Mouse (Mus musculus) hindbrain, embryonic 16.5 days (tissue): ENCODE measurements around the gene Nrp2. TPM values are rescaled to one million over a fixed set of nuclear protein-coding genes. Genes with fewer than 3 reads are reported as not detected.

Experiments used
- ATAC-seq: fragments of 200-750 bp; cut with Nextera tagmentation; 2 replicates; pipeline ENCODE4 v1.8.0; 2017; ENCODE audit warnings: moderate TSS enrichment, moderate library complexity
- H3K27ac ChIP-seq: fragments of 300-500 bp; sonication (generic); 2 replicates; pipeline ENCODE4 v1.5.1; 2014; ENCODE audit warnings: low read depth, mild to moderate bottlenecking, control low read depth, low read length, moderate library complexity
- H3K27me3 ChIP-seq: fragments of 300-500 bp; sonication (generic); replicated peaks from 2 replicates; pipeline ENCODE4 v1.6.1; 2014; ENCODE audit warnings: low read length; ENCODE audit not compliant: control insufficient read depth, insufficient read depth
- H3K36me3 ChIP-seq: fragments of 300-500 bp; sonication (generic); 2 replicates; pipeline ENCODE4 v1.6.1; 2014; ENCODE audit warnings: mild to moderate bottlenecking, low read length, moderate library complexity, mixed read lengths; ENCODE audit not compliant: control insufficient read depth, insufficient read depth
- H3K4me1 ChIP-seq: fragments of 300-500 bp; sonication (generic); 2 replicates; pipeline ENCODE4 v1.6.1; 2014; ENCODE audit warnings: low read depth, low read length; ENCODE audit not compliant: control insufficient read depth, insufficient read depth
- H3K4me2 ChIP-seq: fragments of 300-500 bp; sonication (generic); 2 replicates; pipeline ENCODE4 v1.6.1; 2014; ENCODE audit warnings: mild to moderate bottlenecking, low read length, control low read depth, moderate library complexity
- H3K4me3 ChIP-seq: fragments of 300-500 bp; sonication (generic); 2 replicates; pipeline ENCODE4 v1.5.1; 2014; ENCODE audit warnings: mild to moderate bottlenecking, low read length, control low read depth, moderate library complexity
- H3K9ac ChIP-seq: fragments of 300-500 bp; sonication (generic); 2 replicates; pipeline ENCODE4 v1.6.1; 2014; ENCODE audit warnings: low read depth, mild to moderate bottlenecking, control low read depth, low read length, moderate library complexity
- H3K9me3 ChIP-seq: fragments of 300-500 bp; sonication (generic); 2 replicates; pipeline ENCODE4 v1.6.1; 2014; ENCODE audit warnings: mild to moderate bottlenecking, low read length, moderate library complexity; ENCODE audit not compliant: control insufficient read depth
- WGBS: fragments of 180-500 bp; shearing (Covaris S2); extraction: QIAGEN DNeasy Blood & Tissue Kit; methylation state at CpG from one replicate; pipeline ENCODE4 v1.1.7; 2014; 5-methylcytosine and 5-hydroxymethylcytosine counted together
- polyA plus RNA-seq: library from polyadenylated mRNA; unstranded; fragments of >200 nt; fragmentation: Nextera tagmentation; extraction: Ambion mirVana; gene quantifications from 2 replicates; pipeline ENCODE4 v1.2.1, GENCODE M21; 2015

Nrp2 gene
- polyA plus RNA-seq, 1 experiment from 2014 or later, result 22.7 TPM

DNA sequence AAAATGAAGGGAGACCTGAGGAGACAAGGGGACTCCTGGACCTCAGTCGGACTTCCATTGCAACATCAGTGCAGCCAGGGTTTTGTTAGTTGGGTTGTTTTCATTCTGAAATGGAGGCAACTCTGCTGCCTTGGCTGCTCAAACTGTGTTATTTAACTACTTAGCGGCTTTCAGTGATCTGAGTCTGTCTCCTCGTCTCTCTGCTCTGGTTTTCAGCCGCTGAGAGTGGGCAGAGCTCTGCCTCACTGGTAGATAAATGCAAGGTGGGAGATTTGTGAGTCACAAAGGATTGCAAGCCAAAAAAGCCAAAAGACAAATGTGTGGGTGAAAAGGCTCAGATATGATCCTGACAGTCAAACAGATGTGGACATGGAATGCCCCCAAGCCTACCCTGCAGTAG is 105.3 kb downstream of the Nrp2 start:
- Histone ChIP-seq H3K9ac (no peak overlapping the region), H3K4me3 (no peak overlapping the region), H3K4me2 (no peak overlapping the region), H3K27me3 (no peaks in the 10 kb centered on the region), H3K36me3 (no peaks in the 10 kb centered on the region), H3K4me1 (no peaks in the 10 kb centered on the region), H3K27ac (no peak overlapping the region), H3K9me3 (no peaks in the 10 kb centered on the region)
- 82% methylated on average over 4 of the region's 4 CpGs for WGBS
- no peak for ATAC-seq

- Histone ChIP-seq H3K27ac (no peak overlapping the region), H3K36me3 (no peaks in the 10 kb centered on the region), H3K4me2 (no peak overlapping the region), H3K9me3 (no peaks in the 10 kb centered on the region), H3K4me1 (no peaks in the 10 kb centered on the region), H3K27me3 (no peaks in the 10 kb centered on the region), H3K4me3 (no peak overlapping the region), H3K9ac (no peak overlapping the region)
- no peak for ATAC-seq
- 75% methylated on average over 8 of the region's 8 CpGs for WGBS
These were observed 106.6 kb downstream of the Nrp2 start for GRCm38 (mm10) chr1:62809601-62810228.

GRCm38 (mm10) chr1:62811141-62811540 is 108.1 kb downstream of the Nrp2 start:
- Histone ChIP-seq H3K27ac (no peak overlapping the region), H3K36me3 (no peaks in the 10 kb centered on the region), H3K9me3 (no peaks in the 10 kb centered on the region), H3K9ac (no peak overlapping the region), H3K4me2 (no peak overlapping the region), H3K4me1 (no peaks in the 10 kb centered on the region), H3K4me3 (no peak overlapping the region), H3K27me3 (no peaks in the 10 kb centered on the region)
- 82% methylated on average over 7 of the region's 7 CpGs for WGBS
- 0 out of 2 replicates have a peak, but pooled peaks have one; percentile 27 for ATAC-seq

GRCm38 (mm10) chr1:62812701-62813684 is 109.9 kb downstream of the Nrp2 start:
- WGBS, result 66% methylated on average over 10 of the region's 10 CpGs
- no peaks in the 10 kb centered on the region for H3K4me1 ChIP-seq

GRCm38 (mm10) chr1:62813938-62814337 is 110.9 kb downstream of the Nrp2 start:
- H3K9ac ChIP-seq, result no peak overlapping the region
- WGBS, result 76% methylated on average over 1 of the region's 1 CpGs
- H3K4me2 ChIP-seq, result no peak overlapping the region

More at GRCm38 (mm10) chr1:62812701-62813684, 109.9 kb downstream of the Nrp2 start:
- H3K9ac ChIP-seq, result no peak overlapping the region
- no peaks in the 10 kb centered on the region for H3K36me3 ChIP-seq
- H3K9me3 ChIP-seq, result no peaks in the 10 kb centered on the region
- no peak overlapping the region for H3K4me3 ChIP-seq
- no peak for ATAC-seq
- H3K27me3 ChIP-seq, result no peaks in the 10 kb centered on the region
- no peak overlapping the region for H3K4me2 ChIP-seq
- H3K27ac ChIP-seq, result no peak overlapping the region

DNA sequence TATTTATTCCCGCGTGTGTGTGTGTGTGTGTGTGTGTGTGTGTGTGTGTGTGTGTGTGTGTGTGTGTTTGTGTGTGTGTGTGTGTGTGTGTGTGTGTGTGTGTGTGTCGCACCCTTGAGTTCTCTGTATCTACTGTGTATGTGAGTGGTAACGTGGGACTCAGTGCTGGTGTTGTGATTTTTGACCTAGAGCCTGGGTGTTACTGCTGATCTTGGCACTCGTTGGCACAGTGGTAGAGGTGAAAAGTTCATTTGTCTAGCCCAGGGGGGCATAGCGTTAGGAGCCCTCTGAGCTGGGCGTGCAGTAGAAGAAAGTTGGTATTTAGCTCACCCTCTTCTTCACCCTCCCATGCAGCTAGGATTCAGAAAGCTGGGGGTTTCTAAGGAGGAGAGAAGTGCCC is 114.5 kb downstream of the Nrp2 start:
- ATAC-seq, result no peak
- Histone ChIP-seq H3K4me1 (no peaks in the 10 kb centered on the region), H3K4me2 (no peak overlapping the region), H3K27me3 (no peaks in the 10 kb centered on the region), H3K4me3 (no peak overlapping the region), H3K27ac (no peak overlapping the region), H3K9me3 (no peaks in the 10 kb centered on the region), H3K9ac (no peak overlapping the region), H3K36me3 (no peaks in the 10 kb centered on the region)
- WGBS, result 79% methylated on average over 7 of the region's 7 CpGs

More at GRCm38 (mm10) chr1:62813938-62814337, 110.9 kb downstream of the Nrp2 start:
- Histone ChIP-seq H3K4me1 (no peaks in the 10 kb centered on the region), H3K27ac (no peak overlapping the region), H3K9me3 (no peaks in the 10 kb centered on the region), H3K27me3 (no peaks in the 10 kb centered on the region), H3K4me3 (no peak overlapping the region), H3K36me3 (no peaks in the 10 kb centered on the region)
- ATAC-seq, result no peak

- Histone ChIP-seq H3K4me1 (no peaks in the 10 kb centered on the region), H3K4me3 (no peak overlapping the region), H3K4me2 (no peak overlapping the region), H3K9ac (no peak overlapping the region), H3K36me3 (no peaks in the 10 kb centered on the region), H3K27ac (no peak overlapping the region), H3K9me3 (no peaks in the 10 kb centered on the region), H3K27me3 (no peaks in the 10 kb centered on the region)
- ATAC-seq, result no peak
- 83% methylated on average over 3 of the region's 3 CpGs for WGBS
These were observed 117.1 kb downstream of the Nrp2 start for GRCm38 (mm10) chr1:62820170-62820569.

DNA sequence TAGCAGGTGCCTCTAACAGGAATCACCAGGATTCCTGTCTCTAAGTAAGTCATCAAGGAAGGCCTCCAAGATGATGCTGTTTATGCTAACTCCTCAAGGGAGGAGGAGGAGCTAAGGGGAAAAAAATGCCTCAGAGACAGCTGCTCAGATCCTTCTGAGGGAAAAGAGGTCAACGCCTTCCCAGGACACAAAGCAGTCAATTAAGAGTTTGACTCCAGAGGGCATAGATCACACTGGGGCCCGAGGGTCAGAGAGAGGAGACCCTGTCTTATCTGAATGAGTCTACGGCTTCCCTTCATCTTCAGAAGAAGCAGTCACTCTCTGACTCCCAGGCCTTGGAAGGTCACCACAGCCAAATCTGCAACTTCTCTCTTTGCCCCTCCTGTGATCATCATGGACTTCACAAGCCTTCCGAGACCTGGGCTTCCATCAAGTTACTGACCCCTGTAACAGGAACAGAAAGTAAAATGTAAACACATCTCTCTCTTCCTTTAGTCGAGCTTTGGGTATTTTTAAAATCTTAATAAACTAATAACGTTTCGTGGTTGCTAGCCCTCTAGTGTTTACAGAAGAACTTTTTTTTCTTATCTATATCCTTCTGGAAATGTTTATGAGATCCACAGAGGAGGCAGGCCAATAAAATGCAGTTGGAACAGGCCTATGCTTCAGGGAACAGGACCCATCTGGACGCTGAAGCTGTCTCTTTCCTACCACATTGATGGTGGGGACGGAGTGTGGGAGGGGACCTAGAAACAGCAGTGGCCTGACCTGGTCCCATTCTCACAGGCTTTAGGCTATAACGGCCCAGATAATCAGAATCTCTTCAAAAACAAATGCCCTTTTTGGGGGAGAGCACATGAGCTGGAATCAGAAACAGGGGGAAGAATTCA is 118.7 kb downstream of the Nrp2 start:
- Histone ChIP-seq H3K4me1 (no peaks in the 10 kb centered on the region), H3K9me3 (no peaks in the 10 kb centered on the region), H3K36me3 (no peaks in the 10 kb centered on the region), H3K9ac (no peak overlapping the region), H3K27ac (no peak overlapping the region), H3K4me3 (no peak overlapping the region), H3K27me3 (no peaks in the 10 kb centered on the region), H3K4me2 (no peak overlapping the region)
- ATAC-seq, result no peak
- 50% methylated on average over 10 of the region's 10 CpGs for WGBS
